Mouse (Mus musculus) c-Kit-positive CD71-positive TER-119-positive erythroid progenitor cells, embryonic 14.5 days (primary cell): ENCODE results near the gene Abhd2.
"Not testable (repeated sequence)": the region's sequence is repeated elsewhere in the genome, so short reads cannot be mapped to it uniquely, and the experiment has no call there.

ENCODE experiments used
- DNase-seq: peaks from one replicate; pipeline ENCODE4 v3.0.0-alpha.2; 2013; ENCODE audit warnings: low spot score

Abhd2 gene

DNA sequence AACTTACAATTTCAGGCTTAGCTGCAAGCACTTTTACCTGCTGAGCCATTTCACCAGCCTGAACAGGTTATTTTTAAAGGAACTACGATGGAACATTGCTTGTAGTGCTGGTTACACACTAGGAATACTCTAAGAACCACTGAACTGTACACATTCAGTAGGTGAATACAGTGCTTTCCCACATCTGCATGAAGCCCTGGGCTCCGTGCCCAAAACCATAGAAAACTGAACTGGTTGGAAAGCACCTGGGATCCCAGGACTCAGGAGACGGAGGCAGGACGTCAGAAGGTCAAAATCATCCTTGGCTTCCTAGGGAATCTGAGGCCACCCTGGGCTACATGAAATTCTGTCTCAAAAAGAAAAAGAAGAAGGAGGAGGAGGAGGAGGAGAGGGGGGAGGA lies 6.8 kb upstream of the Abhd2 start:
- no peak for DNase-seq

DNA sequence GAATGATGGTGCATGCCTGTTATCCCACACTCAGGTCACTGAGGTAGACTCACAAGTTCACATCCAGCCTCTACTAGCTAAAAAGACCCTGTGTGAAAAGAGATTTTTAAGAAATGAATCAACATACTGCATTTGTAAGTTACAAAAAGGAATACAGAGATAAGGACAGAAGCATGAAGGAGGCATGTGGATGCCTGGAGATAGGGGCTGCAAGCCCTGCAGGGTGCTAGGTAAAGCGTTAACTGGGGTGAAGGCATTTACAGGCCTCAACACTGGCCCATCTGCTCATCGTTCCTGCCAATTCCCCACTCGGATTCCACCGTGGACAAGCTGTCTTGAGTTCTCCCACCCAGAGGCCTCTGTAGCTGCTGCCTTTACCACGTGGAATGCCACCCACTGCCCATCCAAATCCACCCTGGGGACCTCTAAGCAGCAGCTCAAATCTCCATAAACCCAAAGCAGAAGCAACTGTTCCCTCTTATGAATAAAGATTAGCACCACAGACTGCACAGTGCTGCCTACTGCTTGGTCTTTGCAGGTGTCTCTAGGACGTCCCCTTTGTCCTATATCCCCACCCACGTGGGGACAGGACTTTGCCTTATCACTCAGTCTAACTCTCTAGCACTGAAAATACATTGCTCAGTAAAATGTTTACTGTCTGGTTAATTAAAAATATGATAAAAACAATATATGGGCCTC lies 5.2 kb upstream of the Abhd2 start:
- no peak for DNase-seq

DNA sequence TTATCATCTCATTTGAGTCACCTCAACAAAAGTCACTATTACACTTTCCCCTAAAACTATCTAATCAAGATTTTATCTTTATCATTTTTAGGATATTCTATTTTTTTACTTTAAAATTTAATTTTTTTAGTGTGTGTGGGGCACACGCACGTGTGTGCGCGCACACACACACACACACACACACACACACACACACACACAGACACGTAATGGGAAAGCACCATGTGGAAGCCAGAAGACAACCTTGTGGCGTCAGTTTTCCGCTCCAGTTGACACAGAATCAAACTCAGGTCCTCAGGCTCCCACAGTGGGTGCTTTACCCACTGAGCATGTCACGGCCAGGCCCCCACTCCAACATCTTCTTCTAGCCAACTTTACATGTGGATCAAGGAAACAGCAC lies 4.1 kb upstream of the Abhd2 start:
- DNase-seq = no peak

DNA sequence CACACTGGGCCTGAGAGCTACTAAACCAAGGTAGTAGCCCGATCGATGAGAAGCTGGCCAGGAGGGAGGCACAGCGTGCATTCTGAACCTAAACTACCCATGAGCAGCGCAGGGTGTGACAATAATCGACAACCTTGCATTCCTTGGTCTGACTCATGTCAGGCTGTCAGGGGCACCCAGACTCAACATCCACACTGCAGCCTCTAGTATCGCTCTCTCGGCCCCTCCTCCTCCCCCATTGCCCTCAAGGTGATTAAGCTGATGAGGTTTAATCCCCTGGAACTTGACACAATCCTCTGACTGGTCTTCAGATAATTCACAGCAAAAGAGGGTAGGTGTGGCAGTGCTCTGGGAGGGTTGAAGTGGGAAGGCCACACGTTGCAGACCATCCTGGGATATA lies 3.6 kb upstream of the Abhd2 start:
- DNase-seq = peak; percentile 69

DNA sequence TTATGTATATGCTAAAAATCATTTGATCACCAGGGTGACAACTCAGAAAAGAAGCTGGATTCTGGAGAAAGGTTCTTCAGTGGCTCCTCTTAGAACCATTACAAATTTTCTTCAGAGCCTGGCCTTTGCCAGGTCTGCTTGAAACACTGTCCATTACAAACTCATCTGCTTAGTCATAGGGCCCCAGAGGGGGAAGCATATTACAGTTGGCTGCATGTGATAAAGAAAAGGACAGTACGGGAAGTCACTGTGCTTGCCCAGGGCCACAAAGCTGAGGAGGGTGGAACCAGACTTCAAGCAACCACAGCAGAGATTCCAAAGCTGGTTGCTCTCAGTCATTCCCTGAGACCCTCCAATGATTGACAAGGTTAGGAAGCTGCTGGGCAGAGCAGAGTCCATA lies 3.1 kb upstream of the Abhd2 start:
- DNase-seq = peak; percentile 82

DNA sequence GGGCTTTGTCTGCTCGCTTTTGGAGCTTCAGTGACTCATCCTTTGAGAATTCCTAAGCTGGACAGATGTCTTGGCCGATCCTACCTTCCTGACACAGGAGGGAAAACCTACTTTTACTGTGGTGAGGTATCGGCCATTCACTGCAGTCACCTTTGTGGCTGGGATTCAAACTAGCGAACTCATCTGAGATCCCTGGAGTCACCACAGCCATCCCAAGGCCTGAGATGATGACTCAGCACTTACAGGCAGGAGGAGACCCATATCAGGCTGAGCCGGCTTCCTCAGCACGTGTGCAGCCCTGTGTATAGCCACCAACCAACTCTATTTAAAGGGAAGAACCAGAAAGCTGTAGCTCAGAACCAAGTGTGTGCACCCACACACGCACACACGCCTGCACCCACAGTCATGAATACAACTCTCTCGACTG lies 2.0 kb upstream of the Abhd2 start:
- DNase-seq = peak; percentile 85

DNA sequence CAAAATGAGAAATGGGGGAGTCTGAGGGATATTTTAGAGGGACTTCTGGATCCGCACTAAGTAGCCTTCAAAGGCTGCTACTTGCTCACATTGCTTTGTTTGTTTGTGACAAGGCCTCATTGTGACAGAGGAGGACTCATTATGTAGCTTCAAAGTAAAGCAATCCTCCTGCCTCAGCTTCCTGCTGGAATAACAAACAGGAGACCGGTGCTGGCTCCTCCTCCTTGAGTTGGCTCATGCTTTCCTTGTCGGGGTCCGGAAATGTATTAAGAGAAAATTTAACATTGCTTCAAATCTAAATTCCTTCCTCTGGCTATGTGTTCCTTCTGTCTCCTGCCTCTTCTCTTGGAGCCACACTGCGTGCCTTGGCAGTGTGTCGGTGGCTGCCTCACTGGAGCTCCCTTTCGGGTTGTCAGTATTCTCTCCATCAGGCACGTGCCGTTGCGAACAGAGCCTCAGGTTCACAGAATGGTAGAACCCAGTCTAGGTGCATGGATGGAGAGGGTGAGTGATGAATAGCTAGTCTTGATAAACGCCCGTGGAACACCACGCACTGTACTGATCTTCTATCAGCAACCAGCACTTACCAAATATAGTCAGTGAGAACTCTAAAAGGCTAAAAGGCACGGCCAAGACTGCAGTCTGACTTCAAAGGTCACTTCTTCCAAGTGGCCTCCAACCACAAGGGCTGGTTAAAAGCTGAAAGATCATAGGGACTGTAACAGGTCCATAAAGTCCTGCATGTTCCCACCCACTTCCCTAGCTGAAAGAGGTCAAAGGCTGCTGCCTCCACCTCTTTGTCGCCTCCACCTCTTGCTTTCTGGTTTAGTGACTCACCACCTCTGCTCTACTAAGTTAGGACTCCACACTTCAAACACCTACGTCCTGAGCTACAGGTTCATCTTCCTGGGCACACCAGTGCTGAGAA lies 874 bp upstream of the Abhd2 start:
- no peak for DNase-seq

DNA sequence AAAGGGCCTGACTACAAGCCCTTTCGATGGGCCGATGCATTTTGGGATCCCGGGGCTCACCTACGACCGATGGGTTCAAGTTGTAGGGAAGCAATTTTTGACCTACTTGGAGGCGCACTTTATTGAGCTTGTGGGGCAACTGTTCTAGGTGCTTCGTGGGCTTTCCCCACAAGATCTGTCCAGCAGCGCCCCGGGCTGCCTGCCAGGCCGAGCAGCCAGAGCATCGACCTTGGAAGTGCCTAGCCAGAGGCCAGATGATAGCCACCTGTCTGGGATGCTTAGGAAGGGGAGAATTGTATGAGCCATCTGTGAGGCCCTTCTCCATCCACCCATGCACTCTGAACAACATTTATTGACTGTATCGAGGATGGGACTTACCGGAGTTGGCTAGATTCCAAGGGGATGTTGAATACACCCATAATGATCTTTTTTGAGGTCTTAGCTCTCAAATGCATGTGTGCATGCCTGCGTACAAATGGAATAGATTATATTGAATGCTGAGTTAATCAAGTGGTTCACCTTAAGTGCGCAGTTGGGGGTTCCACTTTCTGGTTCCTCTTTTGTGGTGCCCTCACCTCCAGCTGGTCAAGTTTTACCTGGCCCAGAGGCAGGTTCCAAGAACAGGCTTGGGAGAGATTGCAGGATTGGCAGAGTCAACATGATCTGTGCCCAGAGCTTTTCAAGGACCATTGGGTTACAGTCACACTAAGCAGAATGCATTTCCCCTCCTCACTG lies 906 bp downstream of the Abhd2 start:
- no peak for DNase-seq

DNA sequence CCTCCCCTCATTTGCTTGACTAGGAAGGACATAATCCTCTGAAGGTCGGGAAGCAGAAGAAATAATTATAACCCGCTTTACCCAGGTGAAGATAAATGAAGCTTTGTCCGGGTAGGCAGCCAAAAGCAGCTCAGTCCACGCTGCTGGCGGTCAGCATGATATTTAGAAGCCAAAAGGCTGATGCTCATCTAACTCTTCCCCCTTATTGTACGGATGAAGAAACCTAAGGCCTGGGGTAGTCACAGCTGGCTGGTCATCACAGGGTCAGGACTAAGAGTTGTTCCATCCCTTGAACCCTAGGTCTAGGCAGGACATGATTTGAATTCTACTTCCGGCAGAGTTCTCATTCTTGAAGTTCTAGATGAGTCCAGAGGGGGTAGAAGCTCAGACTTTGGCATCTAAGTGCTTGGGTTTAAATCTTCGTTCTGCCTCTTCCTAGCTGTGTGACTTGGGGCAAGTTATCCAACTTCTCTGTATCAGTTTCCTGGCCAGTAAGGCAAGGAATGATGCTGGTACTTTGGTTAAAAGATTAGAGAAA lies 1.5 kb downstream of the Abhd2 start:
- DNase-seq = no peak

DNA sequence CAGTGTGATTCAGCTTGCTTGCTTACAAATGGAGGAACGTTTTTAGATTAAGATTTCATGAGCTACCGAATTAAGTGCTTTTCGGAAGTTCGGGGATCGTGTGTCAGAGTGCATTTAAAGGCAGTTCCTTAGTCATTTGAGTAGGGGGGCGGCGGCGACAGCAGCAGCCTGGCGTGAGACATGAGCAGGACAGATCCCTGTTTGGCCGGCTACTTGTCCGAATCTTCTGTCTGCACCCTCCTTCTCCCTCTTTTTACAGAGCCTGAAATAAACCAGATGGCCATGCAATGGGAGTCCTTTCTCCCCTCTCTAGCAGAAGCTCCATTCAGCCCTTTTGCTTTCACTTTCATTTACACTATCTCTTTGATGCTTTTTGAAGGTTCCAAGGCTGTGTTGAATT lies 2.3 kb downstream of the Abhd2 start:
- DNase-seq = no peak

DNA sequence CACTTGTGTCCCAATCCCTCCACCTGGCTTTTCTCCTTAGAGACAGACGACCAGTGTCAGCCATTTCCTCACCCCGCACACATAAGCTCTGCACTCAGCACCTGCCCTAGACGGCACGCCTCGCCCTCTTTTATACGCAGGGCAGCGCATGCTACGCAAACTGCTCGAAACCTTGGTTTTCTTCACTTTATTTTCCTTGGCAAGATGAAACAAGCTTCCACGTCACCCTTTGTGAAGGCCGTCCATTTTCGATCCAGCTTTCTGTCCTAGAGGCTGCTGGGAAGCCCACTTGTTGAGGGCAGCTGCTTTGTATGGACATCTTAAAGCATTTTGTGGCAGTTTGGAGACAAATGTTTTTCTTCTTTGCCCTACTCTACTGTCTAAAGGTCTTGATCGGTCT lies 5.4 kb downstream of the Abhd2 start:
- no peak for DNase-seq

DNA sequence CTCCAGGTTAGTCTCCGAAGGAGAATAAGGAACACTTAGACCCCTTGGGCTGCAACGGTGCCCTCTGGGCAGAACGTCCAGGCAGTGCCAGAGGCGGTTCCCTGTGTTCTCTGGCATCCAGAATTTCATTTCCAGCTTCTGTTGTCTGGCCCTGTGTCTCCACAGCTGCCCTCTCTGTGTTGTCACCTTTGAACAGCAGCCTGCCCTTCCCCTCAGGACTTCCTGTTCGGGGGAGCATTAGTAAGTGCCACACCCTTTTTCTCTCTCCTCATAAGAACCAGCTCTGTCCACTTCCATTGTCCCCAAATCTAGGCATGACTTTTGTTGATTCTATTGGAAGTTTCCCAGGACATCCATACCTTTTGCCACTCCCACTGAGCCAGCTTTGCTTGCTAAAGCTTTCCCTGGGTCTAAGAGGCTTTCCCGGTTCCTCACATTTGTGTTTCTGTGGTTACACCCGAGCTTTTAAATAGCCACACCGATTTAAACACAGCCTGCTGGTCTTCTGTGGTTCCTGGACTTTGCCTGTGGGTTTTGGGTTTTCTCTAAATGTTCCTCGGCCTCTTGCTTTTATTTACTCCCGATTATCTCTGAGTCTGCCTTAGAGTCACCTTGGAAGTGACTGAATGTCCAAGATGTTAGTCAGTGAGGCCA lies 6.5 kb downstream of the Abhd2 start:
- no peak for DNase-seq

DNA sequence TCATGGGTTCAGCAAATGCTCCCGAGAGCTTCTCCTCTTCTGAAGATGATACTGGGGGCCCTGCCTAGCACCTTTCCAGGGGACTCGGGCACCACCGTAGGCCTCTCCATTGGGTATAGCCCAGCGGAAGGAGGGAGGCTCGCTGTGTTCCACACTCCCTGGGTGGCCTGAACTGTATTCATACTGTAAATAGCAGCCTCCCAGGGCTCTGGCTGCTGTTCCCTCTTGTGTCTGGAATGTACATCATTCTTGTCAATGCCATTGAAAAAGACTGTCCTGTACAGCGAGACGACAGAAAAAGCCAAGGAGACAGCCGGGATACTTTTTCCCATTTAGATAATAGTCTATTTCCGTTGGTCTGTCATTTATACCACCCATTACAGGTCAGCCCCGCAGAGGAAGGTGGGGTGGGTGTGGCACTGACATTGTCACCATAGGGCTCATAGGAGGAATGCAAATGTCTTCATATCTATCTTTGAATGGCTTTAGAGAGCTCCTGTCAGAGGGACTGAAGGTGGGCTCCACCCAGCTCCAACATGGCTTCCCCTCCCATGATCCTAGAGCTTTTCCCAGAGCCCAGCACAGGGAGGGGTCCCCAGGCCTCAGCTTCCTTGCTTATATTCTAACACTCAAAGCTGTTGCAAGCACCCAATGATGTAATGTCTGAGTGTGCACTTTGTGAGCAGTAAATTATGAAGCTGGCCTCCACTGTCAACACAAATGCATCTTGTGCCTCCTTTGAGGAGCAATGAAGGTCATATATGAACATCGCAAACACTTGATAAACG lies 10.1 kb downstream of the Abhd2 start:
- no peak for DNase-seq

DNA sequence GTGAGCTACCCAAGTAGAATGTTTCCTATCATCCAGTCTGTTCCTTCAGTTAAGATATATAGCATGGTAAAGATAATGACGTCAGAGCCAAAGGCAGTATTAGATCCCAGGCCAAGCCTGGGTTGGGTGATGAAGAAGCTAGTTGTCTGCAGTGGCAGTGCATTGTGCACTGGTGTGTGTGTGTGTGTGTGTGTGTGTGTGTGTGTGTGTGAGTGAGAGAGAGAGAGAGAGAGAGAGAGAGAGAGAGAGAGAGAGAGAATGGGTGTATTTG lies 10.6 kb downstream of the Abhd2 start:
- DNase-seq = not testable (repeated sequence)

DNA sequence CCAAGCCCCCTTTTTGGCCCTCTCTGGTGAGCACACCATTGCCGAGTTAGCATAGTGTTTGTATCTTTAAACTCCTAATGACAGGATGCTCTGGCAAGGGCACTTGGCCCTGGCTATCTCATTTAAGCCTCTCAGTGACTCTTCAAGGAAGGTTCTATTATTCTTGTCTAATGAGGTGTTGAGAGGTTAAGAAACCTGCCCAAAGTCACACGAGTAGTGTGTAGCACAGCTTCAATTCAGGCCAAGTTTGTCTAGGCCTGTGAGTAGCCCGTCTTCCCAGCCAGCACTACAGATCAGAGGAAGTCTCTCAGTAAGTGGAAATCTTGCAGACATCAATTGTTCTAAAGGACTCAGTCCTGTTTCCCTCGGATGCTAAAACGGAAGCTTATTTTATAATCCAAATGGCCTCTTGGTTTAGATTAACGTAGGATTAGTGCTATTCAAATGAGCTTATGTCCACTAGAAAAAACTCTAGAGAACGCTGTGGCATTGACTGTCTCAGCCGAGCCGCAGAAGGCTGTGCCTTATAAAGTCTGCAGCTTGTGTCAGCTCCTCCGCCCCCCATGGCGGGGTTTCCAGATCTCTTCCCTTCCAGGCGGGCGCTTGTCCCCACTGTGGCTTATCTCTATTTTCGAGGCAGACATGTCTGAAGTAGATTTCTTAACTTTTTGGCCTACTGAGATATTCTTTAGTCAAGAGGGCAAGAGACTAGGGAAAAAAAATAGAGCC lies 11.3 kb downstream of the Abhd2 start:
- peak; percentile 70 for DNase-seq

DNA sequence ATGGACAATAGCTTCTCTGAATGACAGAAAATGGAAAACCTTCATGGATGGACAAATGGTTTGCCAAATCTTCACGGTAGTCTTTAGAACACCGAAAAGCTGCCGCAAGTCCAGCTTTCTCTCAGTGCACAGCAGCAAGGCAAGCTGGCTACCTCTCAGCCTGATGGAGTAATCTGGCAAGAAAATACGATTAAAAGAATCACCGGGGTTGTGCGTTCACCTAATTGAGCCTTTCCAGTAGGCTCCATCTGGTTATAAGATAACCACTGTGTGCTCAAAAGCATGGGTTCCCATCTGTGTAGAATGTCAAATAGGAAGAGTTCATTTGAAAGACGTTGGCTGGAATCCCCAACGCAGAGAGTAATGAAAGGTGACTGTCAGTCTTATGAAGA lies 11.9 kb downstream of the Abhd2 start:
- DNase-seq = no peak

DNA sequence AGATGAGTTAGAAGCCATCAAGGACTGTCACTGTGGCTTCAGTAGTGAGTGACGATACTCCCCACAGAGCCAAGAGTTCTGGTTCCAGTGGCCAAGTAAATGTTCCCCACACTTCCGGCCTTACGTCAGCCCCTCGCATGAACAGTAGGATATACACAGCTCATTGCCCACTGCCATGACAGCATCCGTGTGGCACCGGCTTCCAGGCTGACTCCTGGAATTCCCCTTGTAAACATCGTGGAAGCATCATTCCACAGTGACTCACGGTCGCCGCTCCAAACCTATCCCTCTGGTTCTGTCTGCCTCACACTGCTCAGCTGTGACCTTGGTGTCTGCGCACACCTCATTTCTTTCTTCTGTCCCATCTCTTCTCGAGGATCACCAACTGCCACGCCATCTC lies 12.4 kb downstream of the Abhd2 start:
- no peak for DNase-seq

DNA sequence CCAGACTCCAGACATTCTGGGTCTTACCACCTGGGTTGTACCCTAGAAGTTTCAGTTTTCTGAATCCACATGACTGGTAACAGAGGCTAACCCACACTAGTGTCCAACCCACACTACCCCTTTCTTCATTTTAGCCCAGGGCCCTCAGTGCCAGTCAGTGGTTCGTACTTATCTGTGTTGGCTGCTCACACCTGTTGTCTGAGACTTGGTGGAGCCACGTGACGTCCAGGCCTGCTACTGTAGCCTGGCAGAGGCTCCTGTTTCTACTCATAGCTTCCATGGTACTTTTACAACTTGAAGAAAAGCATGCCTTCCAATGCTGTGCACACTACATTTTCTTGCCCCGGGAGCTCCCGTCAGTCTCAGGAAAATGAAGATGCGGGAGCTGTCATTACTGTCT lies 14.2 kb downstream of the Abhd2 start:
- no peak for DNase-seq

DNA sequence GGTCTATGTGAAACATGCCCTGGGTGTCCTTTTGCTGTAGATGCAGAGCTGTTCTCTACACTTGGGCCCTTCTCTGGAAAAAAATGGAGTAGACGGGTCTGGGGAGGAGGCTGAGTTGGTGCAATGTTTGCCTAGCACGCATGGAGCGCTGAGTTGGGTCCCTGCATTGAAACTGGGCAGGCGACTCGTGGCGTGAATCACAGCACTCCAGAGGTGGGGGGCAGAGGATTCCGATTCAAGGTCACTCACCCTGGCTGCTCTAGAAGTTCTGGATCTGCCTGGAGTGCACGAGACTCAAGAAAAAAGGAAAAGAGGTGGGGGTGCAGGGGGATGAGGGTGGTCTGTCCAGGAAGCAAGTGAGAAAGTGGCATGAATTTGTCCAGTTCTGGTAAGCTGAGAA lies 14.9 kb downstream of the Abhd2 start:
- no peak for DNase-seq

DNA sequence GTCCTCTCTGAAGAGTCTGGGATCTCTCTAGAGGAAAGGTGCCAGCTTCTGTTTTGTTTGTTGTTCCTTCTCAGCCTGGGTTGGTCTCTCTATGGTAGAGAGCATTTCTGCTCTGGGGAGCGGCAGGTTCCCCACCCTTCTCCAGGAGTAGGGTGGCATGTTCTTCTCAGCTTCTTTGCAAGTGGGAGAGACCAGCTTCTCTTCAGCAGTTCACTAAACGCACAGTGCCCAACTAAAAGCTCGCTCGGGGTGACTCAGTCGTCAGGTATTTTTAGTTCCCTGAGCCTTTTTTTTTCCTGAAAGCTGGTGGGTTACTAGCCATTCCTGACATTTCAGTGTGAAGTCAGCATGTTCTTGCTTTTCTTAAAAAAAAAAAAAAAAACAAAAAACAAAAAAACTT lies 15.4 kb downstream of the Abhd2 start:
- DNase-seq = no peak
